Mouse (Mus musculus) lung, postnatal 0 days (tissue): ENCODE measurements around the gene Calml4. TPM values are rescaled to one million over a fixed set of nuclear protein-coding genes. Genes with fewer than 3 reads are reported as not detected.
A peak's percentile ranks its signal among the peaks of the same experiment; 100 is the strongest.

Experiments
- ATAC-seq: fragments of 200-750 bp; cut with Nextera tagmentation; 2 replicates; pipeline ENCODE4 v1.8.0; 2017; ENCODE audit warnings: moderate library complexity
- DNase-seq: peaks from one replicate; pipeline ENCODE4 v3.0.0-alpha.2; 2016; ENCODE audit warnings: low spot score
- H3K27ac ChIP-seq: fragments of 300-500 bp; sonication (generic); 2 replicates; pipeline ENCODE4 v1.5.1; 2014; ENCODE audit warnings: antibody characterized with exemption, mild to moderate bottlenecking, low read length, mixed read lengths
- H3K27me3 ChIP-seq: fragments of 300-500 bp; sonication (generic); replicated peaks from 2 replicates; pipeline ENCODE4 v1.6.1; 2014; ENCODE audit warnings: low read length, mixed read lengths; ENCODE audit not compliant: insufficient read depth
- H3K36me3 ChIP-seq: fragments of 300-500 bp; sonication (generic); 2 replicates; pipeline ENCODE4 v1.6.1; 2014; ENCODE audit warnings: low read length, mixed read lengths; ENCODE audit not compliant: insufficient read depth
- H3K4me1 ChIP-seq: fragments of 300-500 bp; sonication (generic); 2 replicates; pipeline ENCODE4 v1.6.1; 2014; ENCODE audit warnings: antibody characterized with exemption, low read depth, low read length, mixed read lengths; ENCODE audit not compliant: insufficient read depth
- H3K4me2 ChIP-seq: fragments of 300-500 bp; sonication (generic); replicated peaks from 2 replicates; pipeline ENCODE4 v1.6.1; 2014; ENCODE audit warnings: low read depth, mild to moderate bottlenecking, low read length, moderate library complexity, mixed read lengths
- H3K4me3 ChIP-seq: fragments of 300-500 bp; sonication (generic); 2 replicates; pipeline ENCODE4 v1.5.1; 2014; ENCODE audit warnings: low read depth, low read length
- H3K9ac ChIP-seq: fragments of 300-500 bp; sonication (generic); replicated peaks from 2 replicates; pipeline ENCODE4 v1.6.1; 2014; ENCODE audit warnings: low read depth, mild to moderate bottlenecking
- H3K9me3 ChIP-seq: fragments of 300-500 bp; sonication (generic); 2 replicates; pipeline ENCODE4 v1.6.1; 2016; ENCODE audit warnings: low read length, mixed read lengths
- CTCF ChIP-seq: IDR thresholded peaks from 2 replicates; pipeline ENCODE4 v1.5.1; 2016; ENCODE audit warnings: antibody characterized with exemption, mild to moderate bottlenecking
- EP300 ChIP-seq: IDR thresholded peaks from 2 replicates; pipeline ENCODE4 v1.6.1; 2016; ENCODE audit warnings: antibody characterized with exemption, mild to moderate bottlenecking, control low read depth
- WGBS: fragments of 180-500 bp; shearing (Covaris S2); extraction: QIAGEN DNeasy Blood & Tissue Kit; methylation state at CpG from one replicate; pipeline ENCODE4 v1.1.7; 2014; 5-methylcytosine and 5-hydroxymethylcytosine counted together
- polyA plus RNA-seq: library from polyadenylated mRNA; unstranded; fragments of >200 nt; fragmentation: Nextera tagmentation; extraction: Ambion mirVana; gene quantifications from 2 replicates; pipeline ENCODE4 v1.2.1, GENCODE M21; 2015

The Calml4 gene
- polyA plus RNA-seq, 1 experiment from 2014 or later, result 20.6 TPM

GRCm38 (mm10) chr9:62903841-62904240 lies 46.0 kb downstream of the Calml4 start:
- Histone ChIP-seq H3K9ac (no peak overlapping the region), H3K4me2 (no peak overlapping the region), H3K36me3 (peaks cover under 1% of the 10 kb centered on the region; the same call in 1 of the 2 replicates), H3K27me3 (no peaks in the 10 kb centered on the region), H3K4me1 (no peaks in the 10 kb centered on the region), H3K4me3 (no peak overlapping the region), H3K9me3 (no peaks in the 10 kb centered on the region), H3K27ac (no peak overlapping the region)
- ATAC-seq, result no peak
- no peak for DNase-seq
- 97% methylated on average over 2 of the region's 2 CpGs for WGBS
- TF ChIP-seq EP300 (no peak), CTCF (no peak)

- Histone ChIP-seq H3K36me3 (peaks cover 3% of the 10 kb centered on the region; the same call in 1 of the 2 replicates), H3K4me1 (no peaks in the 10 kb centered on the region), H3K9ac (no peak overlapping the region), H3K27ac (no peak overlapping the region), H3K27me3 (no peaks in the 10 kb centered on the region), H3K9me3 (no peaks in the 10 kb centered on the region), H3K4me2 (no peak overlapping the region), H3K4me3 (no peak overlapping the region)
- TF ChIP-seq EP300, result no peak
- TF ChIP-seq CTCF, result no peak
- ATAC-seq (no peak), DNase-seq (no peak)
- WGBS, result 92% methylated on average over 8 of the region's 8 CpGs
Observed at GRCm38 (mm10) chr9:62905039-62905438, 47.2 kb downstream of the Calml4 start.

DNA sequence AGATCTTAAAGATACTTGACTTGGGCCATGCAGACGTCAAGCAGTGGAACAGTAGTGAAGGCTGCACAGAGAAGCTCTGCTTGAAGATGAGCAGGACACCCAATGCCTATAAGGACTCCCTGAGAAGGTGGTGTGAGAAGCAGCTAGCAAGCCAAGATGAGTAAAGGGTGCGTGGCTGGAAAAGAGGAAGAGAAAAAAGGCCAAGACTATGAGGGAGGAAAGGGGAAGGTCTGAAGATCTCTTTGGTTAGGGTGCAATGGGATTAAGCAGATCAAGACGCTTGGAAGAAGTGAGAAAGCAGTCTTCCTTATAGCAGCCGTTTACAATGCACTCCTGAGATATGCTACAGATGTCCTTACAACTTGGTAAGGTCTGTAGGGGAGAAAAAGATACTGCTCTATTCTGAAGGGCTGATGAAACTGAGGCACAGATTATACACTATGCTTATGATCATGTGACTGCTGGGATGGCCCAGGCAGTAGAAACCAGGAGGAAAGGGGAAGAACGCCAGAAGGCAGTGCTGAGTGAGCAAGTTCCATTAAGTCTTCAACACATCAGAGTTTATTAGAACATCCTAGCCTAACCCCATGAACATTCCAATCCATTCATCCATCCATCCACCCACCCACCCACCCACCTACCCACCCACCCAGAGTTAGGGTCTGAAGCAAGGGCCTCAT lies 55.6 kb downstream of the Calml4 start:
- peak; percentile 7 for DNase-seq
- Histone ChIP-seq H3K4me2 (no peak overlapping the region), H3K4me1 (no peaks in the 10 kb centered on the region), H3K4me3 (no peak overlapping the region), H3K36me3 (peaks cover 22% of the 10 kb centered on the region), H3K9me3 (no peaks in the 10 kb centered on the region; the same call in 1 of the 2 replicates), H3K27me3 (no peaks in the 10 kb centered on the region), H3K9ac (no peak overlapping the region), H3K27ac (no peak overlapping the region)
- no peak for ATAC-seq
- WGBS, result 76% methylated on average over 5 of the region's 5 CpGs
- TF ChIP-seq CTCF (no peak), EP300 (no peak)

- Histone ChIP-seq H3K9ac (no peak overlapping the region), H3K36me3 (peaks cover 5% of the 10 kb centered on the region), H3K27ac (no peak overlapping the region), H3K27me3 (no peaks in the 10 kb centered on the region), H3K4me2 (no peak overlapping the region), H3K4me3 (no peak overlapping the region), H3K9me3 (no peaks in the 10 kb centered on the region; the same call in 1 of the 2 replicates), H3K4me1 (no peaks in the 10 kb centered on the region)
- TF ChIP-seq EP300 (no peak), CTCF (no peak)
- ATAC-seq (no peak), DNase-seq (no peak)
- 100% methylated on average over 1 of the region's 1 CpGs for WGBS
Observed at GRCm38 (mm10) chr9:62917059-62917458, 59.2 kb downstream of the Calml4 start.

- H3K4me3 ChIP-seq, result no peak overlapping the region
- H3K4me2 ChIP-seq, result no peak overlapping the region
- H3K9me3 ChIP-seq, result no peaks in the 10 kb centered on the region; the same call in 1 of the 2 replicates
- DNase-seq (no peak), ATAC-seq (no peak)
- no peak overlapping the region for H3K27ac ChIP-seq
- H3K36me3 ChIP-seq, result peaks cover 4% of the 10 kb centered on the region
- TF ChIP-seq EP300 (no peak), CTCF (no peak)
- H3K4me1 ChIP-seq, result no peaks in the 10 kb centered on the region
- no peak overlapping the region for H3K9ac ChIP-seq
- no peaks in the 10 kb centered on the region for H3K27me3 ChIP-seq
- WGBS, result 34% methylated on average over 2 of the region's 2 CpGs
Observed at GRCm38 (mm10) chr9:62920877-62921276, 63.0 kb downstream of the Calml4 start.

GRCm38 (mm10) chr9:62924886-62925610 lies 67.2 kb downstream of the Calml4 start:
- Histone ChIP-seq H3K4me2 (no peak overlapping the region), H3K9ac (no peak overlapping the region), H3K36me3 (no peaks in the 10 kb centered on the region), H3K4me3 (no peak overlapping the region), H3K27me3 (no peaks in the 10 kb centered on the region), H3K4me1 (peaks cover 3% of the 10 kb centered on the region; the same call in 1 of the 2 replicates), H3K9me3 (no peaks in the 10 kb centered on the region), H3K27ac (no peak overlapping the region)
- ATAC-seq (no peak), DNase-seq (no peak)
- WGBS, result 70% methylated on average over 2 of the region's 2 CpGs
- no peak for TF ChIP-seq CTCF
- TF ChIP-seq EP300, result no peak

Other genes starting within 250 kb of the Calml4 start
- gene Itga11, start 180.3 kb upstream of the Calml4 start, polyA plus RNA-seq, result 0.18 and 0.35 TPM in 2 replicates
- gene Fem1b, start 46.1 kb upstream of the Calml4 start, polyA plus RNA-seq, result 9.2 and 10.8 TPM in 2 replicates
- gene Cln6, start 19.3 kb upstream of the Calml4 start, polyA plus RNA-seq, result 19.1 and 20.3 TPM in 2 replicates
- 58.1 and 59.6 TPM in 2 replicates for gene Pias1, start 129.8 kb downstream of the Calml4 start, polyA plus RNA-seq